Mouse (Mus musculus) ES-E14 (cell line): ENCODE measurements around the gene Col6a3.

Experiments
- CHD2 ChIP-seq: IDR thresholded peaks from 2 replicates; pipeline ENCODE4 v1.6.1; 2014; ENCODE audit warnings: mild to moderate bottlenecking, low read depth, low read length, inconsistent platforms
- HCFC1 ChIP-seq: IDR thresholded peaks from 2 replicates; pipeline ENCODE4 v1.6.1; 2012; ENCODE audit warnings: low read length, inconsistent platforms, borderline replicate concordance; ENCODE audit not compliant: insufficient read depth

DNA sequence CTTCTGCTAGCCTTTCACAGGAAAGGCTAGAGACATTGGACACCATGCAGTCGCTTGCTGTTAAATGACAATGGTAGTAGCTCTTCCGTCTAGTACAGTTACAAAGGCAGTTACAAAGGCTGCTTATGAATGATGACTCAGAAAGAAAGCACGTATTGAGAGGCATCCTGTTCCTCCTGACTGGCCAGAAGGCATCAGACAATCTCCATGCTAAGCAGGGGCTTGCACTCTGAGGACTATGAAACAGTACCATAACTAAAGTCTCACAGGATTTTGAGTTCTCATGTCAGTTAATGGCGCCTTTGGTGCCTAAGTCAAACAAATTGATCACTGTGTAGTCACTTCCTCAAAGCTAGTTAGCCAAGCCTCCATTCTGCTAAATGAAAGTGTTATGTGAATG lies 72.6 kb downstream of the Col6a3 start:
- TF ChIP-seq CHD2 (no peak), HCFC1 (no peak)
